Mouse (Mus musculus) limb, embryonic 14.5 days (tissue): ENCODE data around the gene Gltp. TPM values are rescaled to one million over a fixed set of nuclear protein-coding genes. Genes with fewer than 3 reads are reported as not detected.

Source experiments
- ATAC-seq: fragments of 200-750 bp; cut with Nextera tagmentation; 2 replicates; pipeline ENCODE4 v1.8.0; 2017; ENCODE audit warnings: low read depth, moderate number of reproducible peaks, moderate TSS enrichment; ENCODE audit not compliant: low FRiP score
- DNase-seq: peaks from one replicate; pipeline ENCODE4 v3.0.0-alpha.2; 2015; ENCODE audit warnings: low spot score
- H3K27ac ChIP-seq: fragments of 300-500 bp; sonication (generic); replicated peaks from 2 replicates; pipeline ENCODE4 v1.5.1; 2014; ENCODE audit warnings: low read depth, mild to moderate bottlenecking, low read length, moderate library complexity, mixed read lengths
- H3K27me3 ChIP-seq: fragments of 300-500 bp; sonication (generic); 2 replicates; pipeline ENCODE4 v1.6.1; 2014; ENCODE audit warnings: low read length, mixed read lengths; ENCODE audit not compliant: control insufficient read depth, insufficient read depth
- H3K36me3 ChIP-seq: fragments of 300-500 bp; sonication (generic); 2 replicates; pipeline ENCODE4 v1.6.1; 2014; ENCODE audit warnings: mild to moderate bottlenecking, low read length, moderate library complexity, mixed read lengths; ENCODE audit not compliant: control insufficient read depth, insufficient read depth
- H3K4me1 ChIP-seq: fragments of 300-500 bp; sonication (generic); 2 replicates; pipeline ENCODE4 v1.6.1; 2014; ENCODE audit warnings: antibody characterized with exemption, low read length, mixed read lengths; ENCODE audit not compliant: control insufficient read depth, insufficient read depth
- H3K4me2 ChIP-seq: fragments of 300-500 bp; sonication (generic); replicated peaks from 2 replicates; pipeline ENCODE4 v1.6.1; 2014; ENCODE audit warnings: low read depth, mild to moderate bottlenecking, low read length, moderate library complexity; ENCODE audit not compliant: severe bottlenecking
- H3K4me3 ChIP-seq: fragments of 300-500 bp; sonication (generic); replicated peaks from 2 replicates; pipeline ENCODE4 v1.5.1; 2014; ENCODE audit warnings: low read length
- H3K9ac ChIP-seq: fragments of 300-500 bp; sonication (generic); 2 replicates; pipeline ENCODE4 v1.6.1; 2014; ENCODE audit warnings: mild to moderate bottlenecking, low read depth, low read length, moderate library complexity; ENCODE audit not compliant: severe bottlenecking
- H3K9me3 ChIP-seq: fragments of 300-500 bp; sonication (generic); 2 replicates; pipeline ENCODE4 v1.6.1; 2016; ENCODE audit warnings: low read length; ENCODE audit not compliant: control insufficient read depth
- POLR2A ChIP-seq: fragments of 200-500 bp; IDR thresholded peaks from 2 replicates; pipeline ENCODE4 v1.8.0; 2012; ENCODE audit warnings: inconsistent platforms, mild to moderate bottlenecking, moderate library complexity, borderline replicate concordance; ENCODE audit not compliant: insufficient read depth, insufficient read length; ENCODE audit errors: extremely low read depth
- WGBS: fragments of 180-500 bp; shearing (Covaris S2); extraction: QIAGEN DNeasy Blood & Tissue Kit; methylation state at CpG from one replicate; pipeline ENCODE4 v1.1.7; 2014; 5-methylcytosine and 5-hydroxymethylcytosine counted together
- polyA plus RNA-seq, 2 experiments: library from polyadenylated mRNA; depleted of rRNA in 1 of 2; stranded (reverse) in 1 of 2; unstranded in 1 of 2; fragments of >200 nt; fragmentation: Nextera tagmentation in 1 of 2; extraction: Ambion mirVana in 1 of 2; gene quantifications; 2 replicates each; pipeline versions ENCODE4 v1.2.1 to v1.2.3; 2012 to 2014

Gltp gene
- polyA plus RNA-seq, 2 experiments = 132 to 289 TPM

GRCm38 (mm10) chr5:114657426-114657825 lies 33.4 kb downstream of the Gltp start:
- H3K9ac ChIP-seq = peak overlapping the region; percentile 62; the same call in 1 of the 2 replicates

GRCm38 (mm10) chr5:114656305-114656704 lies 34.5 kb downstream of the Gltp start:
- ATAC-seq (no peak), DNase-seq (no peak)
- Histone ChIP-seq H3K27ac (no peak overlapping the region), H3K4me1 (peaks cover 7% of the 10 kb centered on the region; the same call in 1 of the 2 replicates), H3K4me2 (no peak overlapping the region), H3K27me3 (peaks cover 17% of the 10 kb centered on the region), H3K4me3 (no peak overlapping the region), H3K9me3 (no peaks in the 10 kb centered on the region), H3K36me3 (no peaks in the 10 kb centered on the region), H3K9ac (no peak overlapping the region)
- 75% methylated on average over 7 of the region's 7 CpGs for WGBS
- TF ChIP-seq POLR2A = no peak

More at GRCm38 (mm10) chr5:114657426-114657825, 33.4 kb downstream of the Gltp start:
- 0 out of 2 replicates have a peak, but pooled peaks cover 3% of the 10 kb centered on the region for H3K4me1 ChIP-seq
- TF ChIP-seq POLR2A = no peak
- peaks cover 17% of the 10 kb centered on the region for H3K27me3 ChIP-seq
- 30% methylated on average over 10 of the region's 10 CpGs for WGBS
- peak overlapping the region; percentile 95 for H3K4me2 ChIP-seq
- no peaks in the 10 kb centered on the region for H3K36me3 ChIP-seq
- H3K4me3 ChIP-seq = peak overlapping the region; percentile 60
- DNase-seq (no peak), ATAC-seq (no peak)
- no peaks in the 10 kb centered on the region for H3K9me3 ChIP-seq
- no peak overlapping the region for H3K27ac ChIP-seq

DNA sequence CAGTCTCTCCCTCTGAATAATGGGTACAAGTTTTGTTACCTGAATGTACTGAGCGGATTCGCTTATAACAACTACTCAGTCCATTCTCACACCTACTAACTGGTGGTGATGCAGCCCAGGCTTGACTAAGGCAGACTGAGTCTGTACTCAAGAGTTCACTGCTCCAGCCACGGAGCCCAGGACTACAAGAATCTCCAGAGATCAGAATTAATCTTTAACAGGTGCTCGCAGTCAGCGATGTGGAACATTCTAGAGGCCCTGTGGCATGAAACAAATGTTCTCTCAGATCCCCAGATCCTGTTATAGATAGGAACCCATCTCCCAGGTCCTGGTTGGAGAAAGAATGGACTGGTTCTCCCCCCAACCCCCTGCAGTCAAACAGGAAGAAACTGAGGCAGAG lies 35.1 kb downstream of the Gltp start:
- ATAC-seq = no peak
- no peak for DNase-seq
- 69% methylated on average over 5 of the region's 5 CpGs for WGBS
- TF ChIP-seq POLR2A = no peak
- H3K9me3 ChIP-seq = no peaks in the 10 kb centered on the region
- peaks cover 12% of the 10 kb centered on the region for H3K4me1 ChIP-seq
- H3K4me3 ChIP-seq = no peak overlapping the region
- H3K36me3 ChIP-seq = no peaks in the 10 kb centered on the region
- no peak overlapping the region for H3K9ac ChIP-seq
- peaks cover 17% of the 10 kb centered on the region for H3K27me3 ChIP-seq
- H3K4me2 ChIP-seq = no peak overlapping the region
- no peak overlapping the region for H3K27ac ChIP-seq

DNA sequence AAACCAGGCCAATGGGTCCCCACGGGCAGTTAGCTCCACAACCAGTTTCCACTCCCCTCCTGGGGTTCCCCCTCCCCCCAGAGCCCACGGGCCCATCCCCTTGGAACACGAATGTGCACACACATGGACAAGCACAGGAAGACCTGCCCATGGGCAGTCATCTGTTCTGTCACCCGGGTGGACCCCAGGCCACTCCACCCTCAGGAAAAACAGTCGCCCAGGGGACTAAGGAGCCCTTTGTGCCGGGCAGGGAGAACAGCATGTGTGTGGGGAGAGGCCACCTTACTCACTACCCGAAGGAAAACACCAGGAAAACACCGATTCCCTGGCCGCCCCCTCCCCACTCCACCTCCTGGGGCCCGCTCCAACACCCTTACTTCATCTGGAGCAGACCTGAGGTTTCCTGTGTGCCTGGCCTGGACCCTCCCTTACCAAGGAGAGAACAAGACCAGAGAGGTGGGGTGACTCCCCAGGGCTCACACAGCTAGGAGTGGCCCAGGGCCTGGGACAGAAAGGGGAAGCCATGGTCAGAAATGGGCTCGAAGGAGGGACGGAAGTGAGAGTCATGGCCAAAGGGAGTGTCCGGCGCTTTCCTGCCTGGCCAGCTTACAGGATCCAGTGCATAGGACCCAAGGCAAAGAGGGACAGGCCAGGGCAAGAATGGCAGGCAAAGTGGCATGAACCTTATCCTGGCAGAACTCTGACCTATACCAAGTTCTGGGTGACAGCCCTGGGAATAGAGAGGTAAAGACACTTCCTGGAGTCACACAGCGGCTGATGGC lies 36.9 kb downstream of the Gltp start:
- Histone ChIP-seq H3K4me2 (no peak overlapping the region), H3K9me3 (no peaks in the 10 kb centered on the region), H3K4me1 (peaks cover 19% of the 10 kb centered on the region), H3K9ac (no peak overlapping the region), H3K27ac (no peak overlapping the region), H3K4me3 (no peak overlapping the region), H3K27me3 (peaks cover 17% of the 10 kb centered on the region), H3K36me3 (no peaks in the 10 kb centered on the region)
- no peak for TF ChIP-seq POLR2A
- DNase-seq (no peak), ATAC-seq (no peak)
- WGBS = 69% methylated on average over 12 of the region's 15 CpGs

DNA sequence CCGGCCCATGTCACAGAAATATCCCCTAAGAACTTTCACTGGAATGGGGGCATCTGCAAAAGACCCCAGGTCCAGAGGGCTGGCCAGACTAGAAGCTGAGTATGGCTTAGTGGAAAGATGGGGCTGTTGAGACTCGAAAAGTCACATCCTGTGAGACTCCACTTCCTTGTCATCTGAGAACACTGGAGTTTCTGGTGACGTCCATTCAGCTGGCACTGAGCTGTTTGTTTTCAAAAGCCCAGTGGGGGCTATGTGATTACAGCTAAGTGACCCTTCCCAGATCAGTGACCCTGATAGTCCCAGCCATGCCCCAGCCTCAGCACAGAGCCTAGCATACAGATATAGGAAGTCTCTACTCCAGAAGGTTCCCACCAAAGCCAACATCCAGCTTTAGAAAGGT lies 39.3 kb downstream of the Gltp start:
- ATAC-seq (no peak), DNase-seq (no peak)
- no peaks in the 10 kb centered on the region; the same call in 1 of the 2 replicates for H3K27me3 ChIP-seq
- no peak overlapping the region; the same call in 1 of the 2 replicates for H3K9ac ChIP-seq
- H3K27ac ChIP-seq = peak overlapping the region; percentile 44; the same call in 1 of the 2 replicates
- no peaks in the 10 kb centered on the region for H3K9me3 ChIP-seq
- no peaks in the 10 kb centered on the region for H3K36me3 ChIP-seq
- H3K4me2 ChIP-seq = no peak overlapping the region
- no peak for TF ChIP-seq POLR2A
- WGBS = 29% methylated on average over 3 of the region's 3 CpGs
- H3K4me3 ChIP-seq = no peak overlapping the region
- H3K4me1 ChIP-seq = peaks cover 33% of the 10 kb centered on the region
